Mouse (Mus musculus): ENCODE data around the gene Tril. TPM values are rescaled to one million over a fixed set of nuclear protein-coding genes. Genes with fewer than 3 reads are reported as not detected.

The Tril gene
- 26.9 and 30.9 TPM in 2 replicates for polyA plus RNA-seq (2012; rRNA removed)

DNA sequence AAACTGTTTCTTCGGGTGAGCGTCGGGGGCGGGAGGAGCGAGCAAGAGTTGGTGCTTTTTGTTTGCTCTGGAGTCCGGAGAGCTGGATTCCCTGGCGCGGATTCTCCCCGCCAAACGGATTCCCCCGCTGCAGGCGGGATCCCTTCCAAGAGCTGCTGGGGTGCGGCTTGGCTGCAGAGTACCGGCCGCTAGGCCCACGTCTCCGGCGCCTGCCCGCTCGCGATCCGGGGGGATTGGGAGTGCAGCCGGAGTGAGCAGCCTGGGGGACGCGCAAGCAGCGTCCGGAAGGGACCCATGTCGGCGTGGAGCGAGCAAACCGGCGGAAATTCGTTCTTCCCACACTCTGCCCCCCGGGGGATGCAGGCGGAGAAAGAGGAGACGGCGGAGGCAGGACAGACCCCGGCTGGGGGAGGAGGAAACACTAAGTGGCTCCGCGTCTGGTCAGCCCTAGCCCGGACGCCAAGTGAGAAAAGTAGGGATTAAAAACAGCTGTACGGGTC is at the start of gene Tril:
Gene Tril (minus strand): TSS at position 345 of the 500 bp plus-strand sequence.
- peak in 1 of 2 experiments; percentile 60 for DNase-seq (ENCODE audit: extremely low spot score in 1 of 2, low spot score in 1 of 2)

DNA sequence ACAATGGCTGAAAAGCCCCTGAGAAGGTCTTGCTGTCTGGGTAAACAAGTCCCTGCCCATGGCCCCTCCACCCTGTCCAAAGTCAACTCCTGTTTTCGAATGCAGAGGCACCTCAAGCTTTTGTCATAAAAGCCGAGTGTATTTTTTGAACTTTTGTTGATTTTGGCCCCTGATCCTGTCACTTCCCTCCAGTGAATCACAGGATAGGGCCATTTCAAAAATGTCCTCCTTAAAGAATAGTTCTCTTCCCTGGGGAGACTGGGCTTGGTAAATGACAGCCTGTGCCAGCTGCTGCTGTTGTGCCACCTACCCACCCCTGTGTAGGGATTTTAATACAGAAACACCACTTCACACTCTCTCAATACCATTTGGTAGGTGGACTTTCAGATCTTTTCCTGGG is 42.4 kb upstream of the Tril start:
- no peak for DNase-seq (ENCODE audit: extremely low spot score in 1 of 2, low spot score in 1 of 2)

DNA sequence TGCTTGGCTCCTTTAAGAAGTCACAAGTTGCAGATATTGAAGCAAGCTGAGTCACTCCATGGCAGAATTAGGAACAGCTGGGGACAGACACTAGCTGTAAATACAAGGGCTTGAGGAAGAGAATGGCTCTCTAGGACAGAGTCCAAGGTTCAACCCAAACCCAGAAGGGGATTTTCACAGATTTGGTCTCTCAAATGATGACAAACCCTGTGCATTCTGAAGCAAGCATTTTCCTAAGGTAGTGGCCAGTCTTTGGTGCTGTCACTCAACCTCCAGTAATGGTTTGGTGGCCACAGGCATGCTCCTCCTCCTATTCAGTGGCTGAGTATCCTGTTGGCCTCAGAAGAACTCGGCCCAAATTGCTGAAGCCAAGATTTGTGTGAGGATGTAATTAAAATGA is 38.5 kb upstream of the Tril start:
- DNase-seq (ENCODE audit: extremely low spot score in 1 of 2, low spot score in 1 of 2), result no peak

DNA sequence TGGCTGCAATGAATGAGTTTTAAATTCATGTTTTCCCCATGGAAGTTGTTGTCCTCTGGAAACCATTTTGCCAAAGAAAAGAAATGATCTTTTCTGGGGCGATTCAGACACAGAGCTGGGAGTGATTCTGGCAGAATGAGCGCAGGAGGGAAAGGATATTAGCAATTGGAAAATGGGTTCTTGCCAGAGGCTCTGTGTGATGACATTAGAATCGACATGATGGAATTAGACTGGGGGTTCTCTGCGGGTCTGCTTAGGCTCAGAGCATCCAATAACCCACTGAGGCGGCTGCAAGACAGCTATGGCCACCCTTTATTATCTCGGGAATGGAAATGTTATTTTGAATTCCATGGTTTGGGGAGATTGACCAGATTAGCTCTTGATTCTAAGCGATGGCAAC is 37.2 kb upstream of the Tril start:
- no peak for DNase-seq (ENCODE audit: extremely low spot score in 1 of 2, low spot score in 1 of 2)

DNA sequence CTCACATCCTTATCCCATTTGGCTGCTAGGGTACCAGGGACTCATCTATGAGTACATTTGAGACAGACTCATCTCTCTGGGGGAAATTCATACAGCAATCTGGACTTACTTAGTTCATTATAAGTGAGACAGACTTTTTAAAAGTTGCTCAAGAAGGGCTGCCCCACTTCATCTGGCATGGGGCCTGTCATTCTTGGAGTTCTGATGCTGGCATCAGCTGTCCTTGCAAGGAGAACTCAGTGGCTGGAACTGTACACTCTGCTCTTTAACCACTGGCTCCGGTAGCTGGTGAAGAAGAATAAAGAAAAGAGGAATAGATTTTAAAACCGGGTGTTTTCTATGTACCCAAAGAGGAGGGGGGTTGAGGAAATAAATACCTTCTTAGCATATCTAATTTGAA is 36.1 kb upstream of the Tril start:
- DNase-seq (ENCODE audit: extremely low spot score in 1 of 2, low spot score in 1 of 2), result no peak

DNA sequence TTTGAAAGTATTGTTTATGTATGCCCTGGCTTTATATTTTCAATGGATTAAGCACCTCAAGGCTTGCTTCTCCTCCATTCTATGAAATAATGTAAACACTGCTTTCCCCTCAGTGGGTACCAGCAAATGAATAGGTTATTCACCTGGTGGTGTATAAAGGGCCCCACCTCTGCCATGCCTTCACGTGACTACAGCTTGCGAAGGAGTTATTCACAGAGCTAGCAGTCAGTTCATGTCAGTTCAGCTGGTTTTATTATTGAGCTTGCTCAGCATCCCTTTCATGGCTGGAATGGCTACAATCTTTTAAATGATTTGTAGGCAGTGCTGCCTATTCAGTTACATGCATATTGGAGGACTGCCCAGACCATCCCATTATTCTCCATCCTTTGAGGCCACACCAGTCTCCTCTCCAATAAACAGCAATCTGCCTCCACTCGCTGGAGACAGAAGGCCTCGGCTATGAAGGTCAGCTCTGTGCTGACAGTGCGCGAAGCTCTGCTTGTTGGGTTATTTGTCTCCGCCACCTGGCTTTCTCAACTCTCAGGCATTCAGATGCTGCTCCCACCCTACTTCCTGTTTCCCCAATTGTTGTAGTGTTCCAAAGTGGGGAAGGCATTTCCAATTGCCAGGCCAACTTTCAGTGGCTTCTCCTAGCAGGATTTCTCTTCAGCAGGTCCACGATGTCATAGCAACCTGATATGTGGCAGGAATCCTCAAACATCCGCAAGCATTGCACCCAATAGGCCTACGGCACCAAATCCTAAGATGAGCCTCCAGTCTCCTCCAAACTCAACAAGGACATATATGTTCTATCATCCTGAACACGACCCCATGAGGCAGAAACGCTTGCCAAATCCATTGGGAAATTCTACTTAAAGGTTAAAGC is 34.6 kb upstream of the Tril start:
- no peak for DNase-seq (ENCODE audit: extremely low spot score in 1 of 2, low spot score in 1 of 2)

DNA sequence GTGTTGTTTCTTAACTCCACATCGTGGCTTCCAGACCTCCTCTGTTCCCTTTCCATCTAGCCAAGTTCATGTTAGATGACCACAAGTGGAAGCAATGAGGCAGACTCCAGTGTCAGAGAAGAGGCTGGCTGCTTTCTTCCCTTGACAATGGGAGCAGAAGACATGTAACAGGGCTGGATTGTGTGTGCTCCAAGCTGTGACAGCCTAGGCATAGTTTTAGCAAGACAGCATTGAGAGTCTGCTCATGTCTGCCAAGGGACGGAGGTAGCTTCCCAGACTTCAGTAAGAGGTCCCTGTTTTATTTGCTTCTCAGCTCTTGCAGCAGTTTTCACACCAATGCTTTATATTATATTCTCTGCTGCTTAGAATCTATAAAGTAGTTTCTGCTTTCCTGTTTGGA is 33.6 kb upstream of the Tril start:
- no peak for DNase-seq (ENCODE audit: extremely low spot score in 1 of 2, low spot score in 1 of 2)

DNA sequence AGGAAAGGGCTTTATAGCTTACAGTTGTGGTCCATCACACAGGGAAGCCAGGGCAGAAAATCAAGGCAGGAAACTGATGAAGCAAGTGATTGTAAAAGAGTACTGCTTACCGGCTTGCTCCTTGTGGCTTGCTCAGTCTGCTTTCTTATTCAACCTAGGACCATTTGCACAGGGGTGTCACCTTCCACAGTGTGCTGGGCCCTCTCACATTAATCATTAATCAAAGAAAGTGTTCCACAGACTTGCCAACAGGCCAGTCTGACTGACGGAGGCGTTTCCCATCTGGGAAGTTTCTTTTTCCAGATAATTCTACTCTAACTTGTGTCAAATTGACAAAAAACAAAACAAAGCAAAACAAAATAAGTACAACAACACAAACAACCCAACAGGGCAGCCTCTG is 32.9 kb upstream of the Tril start:
- DNase-seq (ENCODE audit: extremely low spot score in 1 of 2, low spot score in 1 of 2), result no peak

DNA sequence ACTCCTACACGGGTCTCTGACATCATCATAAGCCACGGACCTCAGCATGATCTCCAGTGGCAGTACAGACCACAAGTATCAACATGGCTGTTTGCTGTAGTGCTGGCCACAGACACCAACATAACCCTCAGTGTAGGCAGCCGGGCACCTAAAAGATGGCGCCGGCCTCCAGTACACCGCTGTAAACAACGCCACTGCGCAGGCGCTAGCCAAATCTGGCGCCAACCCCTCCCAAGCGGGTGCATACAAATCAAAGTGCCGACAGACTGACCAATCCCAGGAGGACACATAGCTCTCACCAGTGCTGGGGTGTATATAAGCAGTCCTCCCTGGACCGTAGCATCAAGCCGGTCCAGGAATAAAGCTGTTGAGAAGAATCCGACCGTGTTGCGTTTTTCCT is 24.0 kb upstream of the Tril start:
- no peak for DNase-seq (ENCODE audit: extremely low spot score in 1 of 2, low spot score in 1 of 2)

DNA sequence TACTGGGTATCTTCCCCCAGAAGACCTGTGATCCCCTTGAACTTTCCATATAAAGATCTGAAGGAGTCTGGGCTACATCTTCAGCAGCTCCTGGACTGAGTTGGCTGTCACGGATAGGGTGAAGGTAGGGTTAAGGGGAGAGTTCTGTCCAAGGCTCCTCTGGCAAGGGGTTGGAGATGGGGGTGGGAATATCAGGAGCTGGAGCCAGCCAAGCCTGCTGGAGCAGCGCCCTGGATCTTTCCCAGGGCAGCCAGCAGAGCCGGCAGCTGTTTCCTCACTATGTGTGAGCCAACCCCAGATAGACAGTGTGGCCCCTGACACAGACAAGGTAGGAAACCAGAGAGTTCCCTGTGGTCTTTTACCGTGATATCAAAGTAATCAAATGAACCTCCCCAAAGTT is 4.6 kb upstream of the Tril start:
- peak in 1 of 2 experiments; percentile 26 for DNase-seq (ENCODE audit: extremely low spot score in 1 of 2, low spot score in 1 of 2)

DNA sequence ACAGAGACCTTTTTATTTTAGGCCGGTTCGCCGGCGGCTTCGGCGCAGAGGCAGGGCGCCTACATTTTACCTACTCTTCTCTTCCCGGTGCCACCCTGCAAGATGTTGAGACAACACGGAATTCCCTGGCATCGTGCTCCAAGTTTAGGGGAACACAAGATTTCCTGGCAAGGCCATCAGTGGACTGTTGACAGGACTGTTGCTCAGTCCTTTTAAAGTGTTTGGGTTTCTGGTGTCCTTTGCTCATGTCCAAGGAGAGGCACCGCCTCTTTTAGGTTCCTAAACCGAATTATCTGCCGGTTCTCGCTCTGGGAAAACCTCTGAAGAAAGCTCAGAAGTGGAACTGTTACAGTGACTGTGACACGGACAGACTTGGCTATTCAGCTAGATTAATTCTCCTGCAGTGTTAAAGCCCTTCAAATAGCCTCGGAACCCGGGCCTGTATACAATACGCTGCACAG is 441 bp upstream of the Tril start:
- DNase-seq (ENCODE audit: extremely low spot score in 1 of 2, low spot score in 1 of 2), result no peak

DNA sequence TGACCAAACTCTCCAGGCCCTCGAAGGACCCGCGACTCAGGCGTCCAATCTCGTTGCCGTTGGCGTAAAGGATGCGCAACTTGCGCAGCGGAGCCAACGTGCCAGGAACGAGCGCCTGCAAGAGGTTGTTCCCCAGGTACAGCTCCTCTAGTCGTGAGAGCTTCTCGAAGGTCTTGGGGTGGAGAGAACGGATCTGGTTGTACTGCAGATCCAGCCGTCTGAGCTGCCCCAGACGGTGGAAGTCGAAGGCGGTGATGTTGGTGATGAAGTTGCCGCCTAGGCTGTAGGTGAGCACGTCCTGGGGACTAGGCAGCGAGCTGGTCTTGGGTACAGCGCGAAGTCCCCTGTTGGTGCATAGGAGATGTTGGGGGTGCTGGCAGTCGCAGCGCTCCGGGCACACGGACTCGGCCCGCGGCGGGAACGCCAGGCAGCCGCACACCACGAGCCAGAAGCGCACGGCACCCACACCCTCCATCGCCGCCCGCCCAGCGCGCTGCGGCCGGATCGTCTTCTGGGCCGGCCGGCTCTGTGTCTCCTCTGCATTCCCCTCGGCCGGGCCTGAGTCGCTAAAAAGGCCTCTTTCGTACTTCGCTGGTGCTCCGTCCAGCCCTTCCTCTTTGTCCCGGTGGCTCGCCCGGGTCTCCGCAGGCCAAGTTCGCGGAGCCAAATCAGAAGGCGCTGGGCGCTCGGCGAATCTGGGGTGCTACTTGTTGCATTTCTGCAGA is 707 bp downstream of the Tril start:
- peak in 1 of 2 experiments; percentile 17 for DNase-seq (ENCODE audit: extremely low spot score in 1 of 2, low spot score in 1 of 2)

DNA sequence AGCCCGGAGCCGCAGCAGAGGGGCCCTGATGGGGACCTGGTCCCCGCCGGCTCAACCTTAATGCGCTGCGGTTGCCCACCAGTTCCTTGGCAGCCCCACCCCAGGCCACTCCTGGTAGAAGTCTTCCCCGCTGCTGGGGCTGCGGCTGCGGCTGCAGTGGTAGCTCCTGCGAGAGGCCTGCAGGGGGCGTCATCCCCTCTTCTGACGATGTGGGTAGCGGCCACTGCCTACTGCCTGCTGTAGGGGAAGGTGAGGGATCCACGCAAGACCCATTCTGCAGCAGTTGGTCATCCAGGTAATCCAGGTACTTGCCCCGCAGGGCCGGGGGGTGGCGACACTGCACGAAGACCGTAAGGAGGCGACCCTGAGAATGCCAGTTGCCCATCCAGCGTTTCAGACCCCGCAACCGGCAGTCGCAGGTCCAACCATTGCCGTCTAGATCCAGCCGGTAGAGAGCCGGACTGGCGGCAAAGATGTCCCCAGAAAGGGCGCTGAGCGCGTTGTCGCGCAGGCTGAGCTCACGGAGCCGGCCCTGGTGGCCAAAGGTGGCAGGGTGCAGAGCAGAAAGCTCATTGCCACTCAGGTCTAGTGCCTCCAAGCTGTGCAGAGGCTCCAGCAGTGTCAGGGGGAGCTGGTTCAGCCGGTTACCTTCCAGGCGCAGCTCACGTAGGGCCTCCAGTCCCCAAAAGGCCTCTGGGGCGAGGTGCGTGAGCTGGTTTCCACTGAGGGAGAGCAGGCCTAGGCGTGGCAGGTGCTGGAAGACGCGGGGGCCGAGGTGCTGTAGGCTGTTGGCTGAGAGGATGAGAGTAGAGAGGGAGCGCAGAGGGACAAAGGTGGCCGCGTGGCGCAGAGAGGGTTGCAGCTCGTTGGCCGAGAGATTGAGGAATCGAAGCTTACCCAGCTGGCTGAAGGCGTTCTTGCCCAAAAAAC is 1.6 kb downstream of the Tril start:
- DNase-seq (ENCODE audit: extremely low spot score in 1 of 2, low spot score in 1 of 2), result no peak

DNA sequence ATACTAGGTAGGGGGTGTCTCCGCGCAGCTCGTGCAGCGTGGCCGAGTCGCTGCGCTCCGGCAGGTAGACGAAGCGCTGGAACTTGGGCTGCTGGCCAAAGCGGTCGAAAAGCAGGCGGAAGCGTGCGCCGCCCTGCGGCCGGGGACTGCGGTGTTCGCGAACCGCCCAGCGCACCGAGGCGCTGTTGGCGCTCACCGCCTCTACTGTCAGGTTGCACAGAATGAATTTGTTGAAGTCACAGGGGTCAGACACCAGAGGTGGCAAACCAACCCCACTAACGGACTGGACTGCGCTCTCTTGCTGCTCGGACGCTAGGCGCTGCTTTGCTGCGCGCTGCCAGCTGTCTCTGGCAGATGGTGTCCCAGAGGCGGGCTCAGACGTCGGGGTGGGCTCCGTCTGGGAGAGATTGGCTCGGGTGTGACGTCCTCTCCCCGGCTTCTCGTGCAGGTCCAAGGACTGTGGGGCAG is 2.3 kb downstream of the Tril start:
- DNase-seq (ENCODE audit: extremely low spot score in 1 of 2, low spot score in 1 of 2), result peak in 1 of 2 experiments; percentile 59

DNA sequence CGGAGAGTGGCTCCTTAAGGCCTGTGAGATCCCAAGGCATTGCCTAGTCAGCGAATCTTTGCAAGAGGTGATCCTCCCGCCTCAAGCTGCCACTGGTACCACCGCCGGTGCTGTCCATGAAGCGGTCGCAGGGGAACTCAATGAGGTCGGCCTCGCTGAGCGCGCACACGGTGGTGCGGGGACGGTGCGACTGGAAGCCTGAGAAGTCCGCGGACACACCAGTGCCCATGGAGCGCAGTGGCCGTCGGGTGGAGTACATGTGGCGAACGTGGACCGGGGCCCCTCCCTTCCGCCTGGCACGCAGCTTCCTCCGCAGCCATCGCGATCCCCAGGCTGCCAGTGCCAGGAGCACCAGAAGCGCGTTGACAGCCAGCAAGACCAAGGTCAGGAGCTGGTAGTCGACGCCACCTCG is 2.9 kb downstream of the Tril start:
- DNase-seq (ENCODE audit: extremely low spot score in 1 of 2, low spot score in 1 of 2), result no peak

DNA sequence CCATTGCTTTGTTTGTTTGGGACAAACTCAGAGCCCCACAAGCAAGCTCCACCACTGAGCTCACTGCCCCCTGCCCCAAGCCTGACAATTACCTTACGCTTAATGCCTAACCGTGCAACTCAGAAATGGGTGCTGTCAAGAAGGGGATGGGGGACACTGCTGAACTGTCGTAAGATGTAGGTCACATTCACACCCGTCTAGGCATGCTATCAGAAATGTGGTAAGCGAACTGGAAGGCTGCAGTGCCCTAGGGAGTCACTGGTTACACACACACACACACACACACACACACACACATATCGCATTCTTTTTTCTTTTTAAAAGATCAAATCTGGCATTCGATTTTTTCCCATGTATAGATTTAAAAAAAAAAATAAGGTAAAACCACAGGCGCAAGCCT is 4.0 kb downstream of the Tril start:
- DNase-seq (ENCODE audit: extremely low spot score in 1 of 2, low spot score in 1 of 2), result no peak

DNA sequence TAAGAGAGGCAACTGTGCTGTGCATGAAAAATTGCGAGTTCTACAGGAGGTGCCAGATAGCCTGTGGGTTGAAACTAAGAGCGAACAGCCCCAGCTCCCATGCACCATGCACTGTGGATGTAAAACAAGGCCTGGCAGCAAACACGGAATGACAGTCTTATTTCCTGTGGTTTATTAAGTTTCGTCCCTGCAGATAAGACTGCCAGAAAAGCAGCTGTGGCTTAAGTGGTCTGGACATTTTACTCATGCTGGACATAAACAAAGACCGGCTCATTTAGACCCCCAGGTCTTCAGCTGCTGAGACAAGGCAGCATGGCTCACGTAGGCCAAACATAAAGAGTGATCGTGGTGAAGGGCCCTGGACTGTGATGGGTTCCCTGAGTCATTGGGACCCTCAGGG is 4.9 kb downstream of the Tril start:
- DNase-seq (ENCODE audit: extremely low spot score in 1 of 2, low spot score in 1 of 2), result no peak

DNA sequence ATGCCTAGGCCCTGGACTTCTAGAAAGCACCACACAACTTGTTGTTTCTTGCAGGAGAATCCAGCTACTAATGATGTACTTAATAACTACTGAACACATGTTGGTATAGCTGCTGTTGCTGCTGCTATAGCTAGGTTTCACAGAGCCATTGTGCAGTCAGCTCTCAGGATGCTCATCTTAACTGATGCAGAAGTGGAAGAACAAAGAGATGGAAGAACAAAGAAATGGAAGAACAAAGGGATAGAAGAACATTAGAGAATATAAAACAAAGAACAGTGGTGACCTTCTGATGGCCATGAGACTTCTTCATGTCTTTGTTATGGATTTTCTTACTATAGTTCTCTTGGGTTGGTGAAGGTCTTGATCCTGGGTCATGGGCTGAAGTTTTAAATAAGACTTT is 6.4 kb downstream of the Tril start:
- DNase-seq (ENCODE audit: extremely low spot score in 1 of 2, low spot score in 1 of 2), result no peak

DNA sequence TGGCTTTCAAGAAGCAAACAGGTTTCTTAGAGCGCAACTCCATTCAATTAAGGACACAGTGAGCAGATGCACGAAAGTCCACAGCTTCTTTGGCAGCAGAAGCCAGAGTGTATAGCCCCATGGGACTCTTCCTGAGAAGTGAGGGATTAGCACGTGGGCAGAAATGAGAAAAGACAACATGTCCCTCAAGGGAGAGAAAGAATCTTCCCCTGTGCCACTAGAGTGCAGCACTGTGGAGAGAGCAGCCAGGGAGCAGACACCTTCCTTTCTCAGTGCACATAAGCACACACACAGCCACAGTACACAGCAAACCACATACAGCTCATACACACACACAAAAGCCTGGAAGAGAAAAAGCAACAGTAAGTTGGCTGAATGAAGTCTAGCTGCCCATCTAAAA is 8.4 kb downstream of the Tril start:
- DNase-seq (ENCODE audit: extremely low spot score in 1 of 2, low spot score in 1 of 2), result no peak

DNA sequence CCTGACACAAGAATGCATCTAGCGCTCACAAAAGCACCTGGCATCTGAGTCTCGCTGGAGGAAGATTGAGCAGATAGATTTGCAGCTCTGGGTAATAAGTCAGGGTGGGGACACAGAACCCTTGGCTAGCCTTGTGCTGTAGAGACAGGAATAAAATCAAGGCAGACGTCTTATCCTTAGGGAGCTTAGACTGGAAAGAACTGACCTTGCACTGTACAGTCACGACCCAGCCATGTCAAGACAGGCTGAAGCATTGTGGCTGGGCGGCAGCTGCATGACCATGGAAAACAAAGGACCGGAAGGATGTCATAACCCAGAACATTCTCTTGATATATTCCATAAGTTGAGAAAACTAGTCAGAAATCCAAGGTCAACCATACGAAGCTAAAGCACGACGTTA is 11.8 kb downstream of the Tril start:
- DNase-seq (ENCODE audit: extremely low spot score in 1 of 2, low spot score in 1 of 2), result no peak

Measured in frontal cortex, adult 2 months (tissue).